Mouse (Mus musculus): ENCODE measurements around the gene Zfp618. TPM values are rescaled to one million over a fixed set of nuclear protein-coding genes. Genes with fewer than 3 reads are reported as not detected.
A peak's percentile ranks its signal among the peaks of the same experiment; 100 is the strongest.

Gene Zfp618
- polyA plus RNA-seq, 1 experiment from 2014 or later, result 47.1 TPM

DNA sequence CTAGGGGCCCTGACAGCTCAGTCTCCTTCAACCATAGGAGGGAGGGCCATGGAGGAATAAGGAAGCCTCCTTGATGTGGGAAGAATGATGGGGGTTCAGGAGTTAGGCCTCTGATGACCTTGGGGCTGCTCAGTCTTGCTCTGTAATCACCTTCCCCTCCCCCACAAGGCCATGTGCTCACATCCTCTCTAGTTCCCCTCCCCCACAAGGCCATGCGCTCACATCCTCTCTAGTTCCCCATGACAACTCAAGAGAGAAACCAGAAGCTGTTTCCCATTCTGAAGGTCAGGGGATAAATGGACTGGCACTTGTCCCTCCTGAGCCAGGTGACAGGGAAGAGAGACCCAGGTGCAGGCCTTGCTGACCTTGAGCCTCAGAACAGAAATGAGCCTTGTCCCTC, 124.1 kb downstream of the Zfp618 start:
- no peaks in the 10 kb centered on the region for H3K4me1 ChIP-seq
- H3K9ac ChIP-seq (replicated peaks), result no peak overlapping the region
- no peaks in the 10 kb centered on the region for H3K9me3 ChIP-seq
- no peak overlapping the region for H3K4me2 ChIP-seq (replicated peaks)
- no peaks in the 10 kb centered on the region for H3K27me3 ChIP-seq
- peaks cover 68% of the 10 kb centered on the region for H3K36me3 ChIP-seq
- ATAC-seq (ENCODE audit: low FRiP score, low read depth), result no peak
- H3K4me3 ChIP-seq, result no peak overlapping the region
- 100% methylated on average over 1 of the region's 1 CpGs for WGBS
- H3K27ac ChIP-seq (replicated peaks), result no peak overlapping the region

DNA sequence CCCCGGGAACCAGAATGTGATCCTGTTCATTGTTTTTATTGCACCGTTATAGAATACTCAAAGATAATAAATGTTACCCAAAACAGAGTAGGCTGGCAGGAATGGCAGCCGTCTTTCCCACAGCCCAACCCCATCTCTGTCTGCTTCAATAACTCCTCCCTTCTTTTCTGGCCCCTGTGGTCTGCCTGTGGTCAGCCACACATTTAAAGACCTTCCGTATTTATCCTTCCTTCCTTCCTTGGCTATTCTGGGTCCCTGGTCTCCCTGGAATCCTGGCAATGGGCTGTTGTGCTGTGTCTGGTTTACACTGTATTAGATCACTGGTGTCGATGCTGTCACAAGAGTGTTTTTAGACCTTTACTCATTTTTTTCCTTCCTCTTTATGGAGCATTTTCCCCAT, 125.8 kb downstream of the Zfp618 start:
- H3K4me3 ChIP-seq, result no peak overlapping the region
- H3K4me1 ChIP-seq, result no peaks in the 10 kb centered on the region
- H3K9ac ChIP-seq (replicated peaks), result no peak overlapping the region
- ATAC-seq (ENCODE audit: low FRiP score, low read depth), result no peak
- H3K9me3 ChIP-seq, result no peaks in the 10 kb centered on the region
- peaks cover 80% of the 10 kb centered on the region for H3K36me3 ChIP-seq
- H3K4me2 ChIP-seq (replicated peaks), result no peak overlapping the region
- H3K27me3 ChIP-seq, result no peaks in the 10 kb centered on the region
- no peak overlapping the region for H3K27ac ChIP-seq (replicated peaks)
- WGBS, result 91% methylated on average over 5 of the region's 5 CpGs

DNA sequence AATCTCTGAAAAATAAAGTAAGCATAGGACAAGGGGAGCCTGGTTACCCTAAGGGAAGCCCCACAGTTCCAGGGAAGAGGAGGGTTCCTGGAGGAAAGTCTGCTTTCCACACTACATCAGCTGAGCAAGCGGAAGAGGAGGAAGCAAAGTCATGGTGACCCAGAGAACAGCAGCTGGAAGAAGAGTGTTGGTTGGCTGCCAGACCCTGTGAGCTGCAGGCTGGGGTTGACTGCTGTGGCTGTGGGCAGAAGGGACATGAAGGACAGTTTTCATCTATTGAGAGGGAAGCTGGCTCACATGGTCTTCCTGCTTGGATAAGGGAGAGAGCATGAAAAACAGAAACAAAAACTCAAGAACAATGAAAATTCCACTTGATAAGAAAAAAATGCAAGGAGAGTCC, 132.2 kb downstream of the Zfp618 start:
- H3K36me3 ChIP-seq, result peaks cover 66% of the 10 kb centered on the region
- 92% methylated on average over 1 of the region's 1 CpGs for WGBS
- no peaks in the 10 kb centered on the region for H3K4me1 ChIP-seq
- H3K4me2 ChIP-seq (replicated peaks), result no peak overlapping the region
- no peaks in the 10 kb centered on the region for H3K9me3 ChIP-seq
- H3K9ac ChIP-seq (replicated peaks), result no peak overlapping the region
- no peak overlapping the region for H3K4me3 ChIP-seq
- no peak for ATAC-seq (ENCODE audit: low FRiP score, low read depth)
- H3K27ac ChIP-seq (replicated peaks), result no peak overlapping the region
- H3K27me3 ChIP-seq, result no peaks in the 10 kb centered on the region

DNA sequence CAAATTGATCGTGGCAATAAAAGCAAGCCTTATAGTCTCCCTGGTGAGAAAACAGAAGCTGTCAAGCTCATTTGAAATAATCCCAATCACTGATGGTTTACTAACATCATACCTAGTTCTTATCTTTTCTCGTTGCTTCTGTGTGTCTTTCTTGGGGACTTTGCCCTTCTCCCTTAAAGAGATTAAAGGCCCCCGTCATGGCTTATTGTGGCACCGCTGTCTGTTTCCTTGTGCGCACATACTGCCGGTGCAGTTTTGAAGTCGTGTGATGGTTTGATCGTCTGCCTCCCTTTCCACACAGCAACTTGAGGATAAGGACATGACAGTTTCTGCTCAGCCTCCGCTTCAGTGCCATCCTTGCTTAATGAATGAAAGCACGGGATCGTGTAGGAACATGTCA, 135.1 kb downstream of the Zfp618 start:
- H3K4me1 ChIP-seq, result no peaks in the 10 kb centered on the region
- no peak overlapping the region for H3K27ac ChIP-seq (replicated peaks)
- H3K36me3 ChIP-seq, result peaks cover 65% of the 10 kb centered on the region
- no peak overlapping the region for H3K4me2 ChIP-seq (replicated peaks)
- no peaks in the 10 kb centered on the region for H3K9me3 ChIP-seq
- H3K9ac ChIP-seq (replicated peaks), result no peak overlapping the region
- 82% methylated on average over 11 of the region's 11 CpGs for WGBS
- H3K4me3 ChIP-seq, result no peak overlapping the region
- no peaks in the 10 kb centered on the region for H3K27me3 ChIP-seq
- ATAC-seq (ENCODE audit: low FRiP score, low read depth), result no peak

DNA sequence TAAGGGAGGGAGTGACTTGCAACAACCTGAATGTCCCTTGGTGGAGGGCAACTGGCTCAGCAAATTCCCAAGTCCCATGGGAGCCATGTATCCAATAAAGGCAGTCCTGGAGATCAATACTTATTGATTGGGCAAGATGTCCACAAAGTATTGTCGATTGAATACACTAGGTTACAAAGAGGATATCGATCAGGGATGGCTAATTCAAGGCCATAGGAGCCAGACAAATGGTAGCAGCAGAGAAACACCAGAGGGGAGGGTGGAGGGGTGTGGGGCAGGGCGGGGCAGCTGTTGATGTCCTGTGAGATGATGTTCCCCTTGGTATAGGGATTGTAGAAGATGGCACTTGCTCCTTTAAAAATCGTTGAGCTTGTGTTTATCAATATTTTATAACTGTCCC, 136.7 kb downstream of the Zfp618 start:
- H3K9me3 ChIP-seq, result no peaks in the 10 kb centered on the region
- WGBS, result 90% methylated on average over 4 of the region's 4 CpGs
- H3K27me3 ChIP-seq, result no peaks in the 10 kb centered on the region
- H3K4me1 ChIP-seq, result no peaks in the 10 kb centered on the region
- H3K4me3 ChIP-seq, result no peak overlapping the region
- no peak overlapping the region for H3K4me2 ChIP-seq (replicated peaks)
- peaks cover 64% of the 10 kb centered on the region for H3K36me3 ChIP-seq
- H3K27ac ChIP-seq (replicated peaks), result no peak overlapping the region
- ATAC-seq (ENCODE audit: low FRiP score, low read depth), result no peak
- H3K9ac ChIP-seq (replicated peaks), result no peak overlapping the region

DNA sequence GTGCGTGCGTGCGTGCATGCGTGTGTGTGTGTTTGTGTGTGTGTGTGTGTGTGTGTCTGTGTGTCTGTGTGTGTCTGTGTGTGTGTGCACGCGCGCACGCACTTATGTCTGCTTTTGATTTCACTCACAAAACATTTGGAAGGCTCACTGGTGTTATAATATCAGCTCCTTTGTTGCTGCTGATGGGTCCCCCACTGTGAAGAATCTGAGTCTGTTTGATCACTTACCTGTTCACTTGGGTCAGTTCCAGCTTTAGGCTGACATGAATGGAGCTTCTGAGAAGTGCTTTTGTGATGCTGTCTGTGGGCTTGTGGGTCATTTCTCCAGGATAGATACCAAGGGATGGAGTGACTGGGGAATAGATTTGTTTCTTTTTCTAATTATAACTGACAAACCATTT, 140.3 kb downstream of the Zfp618 start:
- Histone ChIP-seq H3K9ac (replicated peaks) (no peak overlapping the region), H3K4me2 (replicated peaks) (no peak overlapping the region), H3K4me3 (no peak overlapping the region), H3K27me3 (no peaks in the 10 kb centered on the region), H3K36me3 (peaks cover 53% of the 10 kb centered on the region), H3K9me3 (no peaks in the 10 kb centered on the region), H3K27ac (replicated peaks) (no peak overlapping the region), H3K4me1 (no peaks in the 10 kb centered on the region)
- WGBS, result 98% methylated on average over 8 of the region's 8 CpGs
- no peak for ATAC-seq (ENCODE audit: low FRiP score, low read depth)

DNA sequence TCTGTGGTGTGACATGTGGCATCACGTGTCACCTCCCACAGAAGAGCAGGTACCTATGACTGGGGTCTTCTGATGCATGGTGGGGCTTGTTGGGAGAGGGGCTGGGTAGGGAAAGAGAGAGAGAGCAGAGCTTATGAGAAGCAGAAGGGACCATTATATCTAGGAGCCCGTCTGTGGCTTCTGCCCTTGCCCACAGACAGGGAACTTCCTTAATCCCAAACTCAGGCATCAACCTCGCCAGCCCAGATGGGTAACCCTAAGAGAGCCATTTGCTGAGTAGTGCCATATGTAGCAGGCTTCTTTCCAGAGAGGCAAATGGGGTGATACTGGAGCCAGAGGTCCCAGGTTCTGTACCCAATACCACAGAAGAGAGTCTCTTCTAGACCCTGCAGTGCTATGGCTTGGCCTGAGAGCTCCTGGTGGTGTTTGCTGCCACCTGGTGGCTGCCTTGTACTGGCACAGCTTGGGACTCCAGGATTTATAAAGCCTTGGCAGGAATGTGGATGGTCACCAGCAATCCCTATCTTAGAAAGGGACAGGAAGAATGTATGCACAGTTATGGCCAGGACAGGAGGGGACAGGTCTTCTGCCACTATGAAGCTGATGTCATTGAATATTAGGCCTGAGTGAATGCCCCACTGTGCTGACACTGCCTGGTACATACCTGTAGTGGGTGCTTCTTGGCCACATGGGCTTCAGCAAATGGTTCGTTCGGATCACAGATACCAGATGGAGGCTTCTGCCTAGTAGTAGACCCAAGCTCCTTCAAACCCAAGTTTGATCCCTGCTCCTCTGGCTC, 153.5 kb downstream of the Zfp618 start:
- no peaks in the 10 kb centered on the region for H3K4me1 ChIP-seq
- H3K36me3 ChIP-seq, result peaks cover 51% of the 10 kb centered on the region
- H3K4me3 ChIP-seq, result no peak overlapping the region
- H3K4me2 ChIP-seq (replicated peaks), result no peak overlapping the region
- no peaks in the 10 kb centered on the region for H3K9me3 ChIP-seq
- no peak overlapping the region for H3K9ac ChIP-seq (replicated peaks)
- 0 out of 2 replicates have a peak, but pooled peaks cover 5% of the 10 kb centered on the region for H3K27me3 ChIP-seq
- H3K27ac ChIP-seq (replicated peaks), result no peak overlapping the region; the same call in 1 of the 2 replicates
- 90% methylated on average over 5 of the region's 5 CpGs for WGBS
- peak; percentile 89 for ATAC-seq (ENCODE audit: low FRiP score, low read depth)

DNA sequence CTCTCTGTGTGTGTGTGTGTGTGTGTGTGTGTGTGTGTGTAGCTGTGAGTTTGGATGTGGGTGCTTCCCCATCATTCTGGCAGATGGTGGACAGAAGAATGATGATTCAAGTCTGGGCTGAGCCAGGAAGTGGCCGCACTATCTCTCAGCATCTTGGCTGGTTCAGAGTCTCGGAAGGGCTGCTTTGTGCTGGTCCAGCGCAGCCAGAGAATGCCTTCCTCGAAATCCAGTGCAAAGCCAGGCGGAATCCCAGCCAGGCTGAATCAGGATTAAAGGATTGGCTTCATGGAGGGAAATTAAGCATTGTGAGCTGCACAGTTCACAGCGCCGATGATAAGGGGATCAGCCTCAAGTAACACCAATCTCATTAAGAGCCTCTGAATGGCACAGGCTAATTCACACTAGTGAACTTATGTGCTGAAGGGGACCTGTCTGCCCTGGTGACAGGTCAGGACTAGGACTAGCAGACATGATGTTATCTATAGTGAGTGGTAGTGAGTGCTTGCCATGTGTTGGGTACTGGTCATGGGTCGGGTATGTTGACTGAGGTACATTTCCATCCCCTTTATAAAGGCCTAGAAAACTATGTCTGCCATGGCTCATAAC, 159.6 kb downstream of the Zfp618 start:
- H3K4me2 ChIP-seq (replicated peaks), result no peak overlapping the region
- H3K27me3 ChIP-seq, result 0 out of 2 replicates have a peak, but pooled peaks cover 8% of the 10 kb centered on the region
- no peaks in the 10 kb centered on the region for H3K9me3 ChIP-seq
- no peak overlapping the region for H3K4me3 ChIP-seq
- peak; percentile 71 for ATAC-seq (ENCODE audit: low FRiP score, low read depth)
- WGBS, result 16% methylated on average over 8 of the region's 8 CpGs
- H3K27ac ChIP-seq (replicated peaks), result 0 out of 2 replicates have a peak overlapping the region, but pooled peaks have one; percentile 46
- H3K4me1 ChIP-seq, result peaks cover 10% of the 10 kb centered on the region; the same call in 1 of the 2 replicates
- peaks cover 37% of the 10 kb centered on the region for H3K36me3 ChIP-seq
- no peak overlapping the region for H3K9ac ChIP-seq (replicated peaks)

DNA sequence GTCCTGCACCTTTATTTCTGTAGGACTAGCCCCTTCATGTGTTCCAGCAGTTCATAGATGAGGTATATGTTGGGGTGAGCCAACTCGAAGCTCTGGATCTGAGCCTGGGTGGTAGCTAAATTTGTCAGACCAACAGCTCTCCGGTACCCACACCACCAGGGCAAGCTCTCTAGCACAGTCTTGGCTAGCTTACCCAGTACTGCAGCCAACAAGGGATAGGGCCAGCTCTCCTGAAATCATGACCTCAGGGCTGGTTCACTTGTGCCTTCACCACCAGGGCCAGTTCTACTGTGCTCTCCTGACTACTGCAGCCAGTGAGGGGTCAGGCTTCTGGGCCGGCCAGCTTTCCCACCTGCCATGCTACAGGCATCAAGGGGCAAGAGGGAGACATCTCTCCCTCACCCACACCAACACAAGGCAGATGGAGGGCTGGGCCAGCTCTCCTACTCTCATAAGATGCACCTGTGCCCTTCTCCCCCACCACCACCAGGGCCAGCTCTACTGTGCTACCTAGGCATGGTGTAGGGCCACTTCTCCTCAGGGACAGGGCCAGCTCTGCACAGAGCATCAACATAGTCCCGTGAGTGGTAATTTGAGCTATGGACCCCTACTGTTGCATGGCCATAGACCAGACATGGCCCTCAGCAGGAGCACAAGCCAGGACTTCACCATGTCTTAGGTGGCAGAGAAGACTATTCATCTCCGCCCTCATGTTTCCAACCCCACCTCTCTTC, 164.7 kb downstream of the Zfp618 start:
- no peak overlapping the region for H3K9ac ChIP-seq (replicated peaks)
- H3K36me3 ChIP-seq, result peaks cover 41% of the 10 kb centered on the region
- WGBS, result 88% methylated on average over 5 of the region's 5 CpGs
- H3K4me3 ChIP-seq, result no peak overlapping the region
- H3K9me3 ChIP-seq, result no peaks in the 10 kb centered on the region
- 0 out of 2 replicates have a peak, but pooled peaks cover 4% of the 10 kb centered on the region for H3K27me3 ChIP-seq
- peaks cover 2% of the 10 kb centered on the region; the same call in 1 of the 2 replicates for H3K4me1 ChIP-seq
- no peak overlapping the region for H3K27ac ChIP-seq (replicated peaks)
- ATAC-seq (ENCODE audit: low FRiP score, low read depth), result no peak
- no peak overlapping the region for H3K4me2 ChIP-seq (replicated peaks)

DNA sequence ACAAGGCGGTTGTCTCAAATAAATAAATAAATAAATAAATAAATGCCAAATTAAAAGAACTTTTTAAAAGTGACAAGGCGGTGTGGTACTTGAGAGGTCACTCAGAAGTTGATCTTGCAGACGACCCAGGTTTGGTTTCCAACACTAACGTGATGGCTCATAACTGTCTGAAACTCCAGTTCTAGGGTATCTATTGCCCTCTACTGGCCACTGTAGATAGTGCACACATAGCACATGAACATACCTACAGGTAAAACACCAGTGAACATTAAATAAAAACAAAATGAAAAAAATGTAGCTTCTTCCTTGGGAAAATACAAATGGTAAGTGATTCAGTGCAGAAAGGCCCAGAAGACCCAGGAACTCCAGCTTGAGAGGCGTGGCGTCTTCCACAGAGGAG, 181.9 kb downstream of the Zfp618 start:
- no peak overlapping the region for H3K4me2 ChIP-seq (replicated peaks)
- H3K9me3 ChIP-seq, result no peaks in the 10 kb centered on the region
- WGBS, result 94% methylated on average over 6 of the region's 6 CpGs
- H3K9ac ChIP-seq (replicated peaks), result no peak overlapping the region
- no peak overlapping the region for H3K4me3 ChIP-seq
- no peaks in the 10 kb centered on the region for H3K4me1 ChIP-seq
- ATAC-seq (ENCODE audit: low FRiP score, low read depth), result no peak
- no peaks in the 10 kb centered on the region for H3K27me3 ChIP-seq
- no peak overlapping the region for H3K27ac ChIP-seq (replicated peaks)
- H3K36me3 ChIP-seq, result no peaks in the 10 kb centered on the region

DNA sequence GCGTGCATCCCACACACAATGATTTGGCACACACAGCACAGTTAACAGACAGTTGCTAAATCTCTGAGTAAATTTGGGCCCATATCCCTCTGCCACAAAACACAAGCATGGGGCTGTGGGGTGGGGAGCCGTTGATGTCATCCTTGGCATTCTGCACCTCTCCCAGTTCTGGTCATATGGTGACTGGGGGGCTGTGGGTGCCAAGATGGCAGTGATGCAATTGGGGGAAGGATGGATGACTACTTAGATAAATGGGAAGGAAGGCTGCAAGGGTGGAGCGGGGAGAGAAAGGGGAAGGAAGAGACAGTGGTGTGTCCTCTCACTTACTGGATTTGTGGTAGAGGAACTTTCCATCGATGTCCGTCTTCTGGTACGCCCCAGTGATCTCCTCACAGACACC, 185.8 kb downstream of the Zfp618 start:
- no peaks in the 10 kb centered on the region for H3K4me1 ChIP-seq
- WGBS, result 96% methylated on average over 6 of the region's 6 CpGs
- ATAC-seq (ENCODE audit: low FRiP score, low read depth), result no peak
- no peaks in the 10 kb centered on the region for H3K9me3 ChIP-seq
- no peak overlapping the region for H3K27ac ChIP-seq (replicated peaks)
- no peaks in the 10 kb centered on the region for H3K27me3 ChIP-seq
- no peak overlapping the region for H3K4me3 ChIP-seq
- no peak overlapping the region for H3K4me2 ChIP-seq (replicated peaks)
- H3K36me3 ChIP-seq, result no peaks in the 10 kb centered on the region
- H3K9ac ChIP-seq (replicated peaks), result no peak overlapping the region

DNA sequence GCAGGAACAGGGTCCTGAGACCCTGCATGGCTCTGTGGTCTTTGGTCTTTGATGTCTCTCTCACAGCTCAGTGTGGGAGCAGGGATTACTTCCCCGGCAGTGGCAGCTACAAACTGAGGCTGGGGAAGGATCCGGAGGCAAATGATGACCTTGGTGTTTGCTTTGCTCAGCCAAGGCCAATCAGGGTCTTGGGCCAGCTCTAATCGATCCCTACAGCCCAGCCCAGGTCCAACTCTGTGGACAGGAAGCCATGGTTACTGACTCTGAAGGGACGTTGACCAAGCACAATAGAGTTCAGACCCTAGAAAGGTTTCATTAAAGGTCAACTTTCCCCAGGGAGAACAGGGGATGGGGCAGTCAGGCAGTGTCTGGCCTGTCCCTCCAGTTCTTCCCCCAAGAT, 188.7 kb downstream of the Zfp618 start:
- WGBS, result 47% methylated on average over 4 of the region's 4 CpGs
- Histone ChIP-seq H3K27ac (replicated peaks) (no peak overlapping the region), H3K4me1 (no peaks in the 10 kb centered on the region), H3K27me3 (no peaks in the 10 kb centered on the region), H3K9me3 (no peaks in the 10 kb centered on the region), H3K9ac (replicated peaks) (no peak overlapping the region), H3K4me3 (no peak overlapping the region), H3K36me3 (no peaks in the 10 kb centered on the region), H3K4me2 (replicated peaks) (no peak overlapping the region)
- ATAC-seq (ENCODE audit: low FRiP score, low read depth), result no peak

Data from midbrain, embryonic 12.5 days (tissue).